Mouse (Mus musculus) embryo, embryonic 9.5 days (tissue): ENCODE measurements at regions not wholly inside any gene's neighbourhood (a gene's known extent, or its start where the extent isn't known, plus 50 kb on each side); places are given as distances from the start of the nearest gene placed in this dataset.
"Not testable (repeated sequence)": the region's sequence is repeated elsewhere in the genome, so short reads cannot be mapped to it uniquely, and the experiment has no call there.

ENCODE experiments used
- DNase-seq: peaks from one replicate; pipeline ENCODE4 v3.0.0-alpha.2; 2017; ENCODE audit errors: extremely low spot score

DNA sequence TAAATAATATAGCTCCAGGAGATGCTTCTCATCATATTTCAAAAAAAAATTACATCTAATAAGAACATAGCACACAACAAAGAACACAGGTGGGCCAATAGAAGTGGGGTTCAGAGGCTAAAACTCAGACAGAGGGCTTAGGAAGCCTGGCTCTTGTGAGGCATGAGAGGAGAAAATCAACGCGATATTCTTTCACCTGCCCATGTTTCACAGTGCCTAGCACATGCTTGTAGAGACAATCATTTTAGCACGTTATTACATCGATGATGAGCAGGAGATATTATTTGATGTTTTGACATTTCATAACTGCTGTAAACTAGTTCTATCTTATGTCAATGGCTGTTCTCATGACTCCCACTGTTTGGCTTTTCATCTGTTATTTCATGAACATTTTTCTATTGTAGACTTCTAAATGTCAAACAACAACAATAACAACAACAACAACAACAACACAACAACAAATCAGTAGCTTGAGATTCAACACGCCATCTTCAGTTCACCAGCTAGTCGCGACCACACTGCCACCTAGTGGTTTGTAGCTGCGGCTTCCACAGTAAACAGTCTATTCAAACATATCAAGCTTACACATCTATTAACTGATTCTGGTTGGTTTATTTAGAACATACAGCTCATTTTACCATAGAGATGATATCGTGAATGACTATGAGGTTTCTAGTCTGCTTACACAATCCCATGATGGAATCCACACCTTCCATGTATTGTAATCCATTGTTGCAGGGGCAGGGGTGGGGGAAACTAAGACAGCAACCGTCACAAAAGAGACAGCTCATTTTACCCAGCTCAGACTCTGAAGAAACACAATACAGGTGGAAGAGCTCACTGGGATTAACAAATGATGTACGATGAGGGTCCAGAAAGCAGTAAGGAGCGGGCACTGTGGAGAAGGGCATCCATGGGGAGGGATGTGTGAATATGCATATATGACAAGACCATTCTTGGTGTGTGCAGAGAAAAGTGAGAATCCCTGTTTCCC lies 60.5 kb upstream of the Tmem200a start:
- DNase-seq: peak; percentile 33

DNA sequence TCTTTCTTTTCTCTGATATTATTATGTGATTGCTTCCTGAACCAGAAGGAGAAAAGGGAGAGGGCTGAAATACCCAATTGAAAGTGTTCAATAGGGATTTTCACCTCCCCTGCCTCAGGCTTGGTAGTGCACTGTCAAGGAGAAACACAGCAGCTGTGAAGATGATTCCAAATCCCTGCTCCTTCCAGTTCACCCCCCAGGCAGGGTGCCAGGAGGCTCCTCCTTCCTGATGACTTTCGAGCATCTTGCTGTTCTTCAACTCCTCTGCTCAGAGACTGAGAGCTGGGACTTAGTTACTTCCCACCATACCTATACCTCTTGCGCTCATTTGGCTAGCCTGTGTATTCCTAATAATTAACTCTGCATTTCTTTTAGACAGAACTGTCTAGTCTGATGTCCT lies 73.7 kb upstream of the Tmem200a start:
- no peak for DNase-seq

DNA sequence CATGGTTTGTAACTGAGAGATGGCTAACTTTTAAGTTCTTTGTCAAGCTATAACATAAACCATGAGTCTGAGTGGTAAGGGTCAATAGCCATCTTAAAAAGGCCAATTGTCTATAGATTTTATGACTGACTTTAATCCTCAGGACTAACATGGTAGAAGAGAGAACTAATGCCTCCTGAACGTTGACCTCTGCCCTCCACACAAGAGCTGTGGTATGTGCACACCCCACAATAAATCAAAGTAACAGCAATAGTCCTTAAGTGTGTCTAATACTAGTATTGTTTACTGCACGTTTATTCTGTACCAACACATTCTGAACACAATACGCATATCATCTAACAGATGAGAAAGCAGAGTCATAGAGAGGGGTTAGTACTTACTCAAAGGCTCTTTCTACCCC lies 70.7 kb upstream of the Samd3 start:
- peak; percentile 1 for DNase-seq

DNA sequence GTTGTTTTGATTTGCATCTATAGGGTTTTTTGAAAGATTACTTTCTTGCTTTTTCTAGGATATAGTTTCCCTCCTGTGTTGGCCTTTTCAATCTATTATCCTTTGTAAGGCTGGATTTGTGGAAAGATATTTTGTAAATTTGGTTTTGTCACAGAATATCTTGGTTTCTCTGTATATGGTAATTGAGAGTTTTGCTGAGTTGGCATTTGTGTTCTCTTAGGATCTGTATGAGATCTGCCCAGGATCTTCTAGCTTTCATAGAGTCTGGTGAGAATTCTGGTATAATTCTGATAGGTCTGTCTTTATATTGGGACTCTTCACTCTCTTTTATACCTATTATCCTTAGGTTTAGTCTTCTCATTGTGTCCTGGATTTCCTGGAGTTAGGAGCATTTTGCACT lies 68.4 kb upstream of the Samd3 start:
- DNase-seq: not testable (repeated sequence)

DNA sequence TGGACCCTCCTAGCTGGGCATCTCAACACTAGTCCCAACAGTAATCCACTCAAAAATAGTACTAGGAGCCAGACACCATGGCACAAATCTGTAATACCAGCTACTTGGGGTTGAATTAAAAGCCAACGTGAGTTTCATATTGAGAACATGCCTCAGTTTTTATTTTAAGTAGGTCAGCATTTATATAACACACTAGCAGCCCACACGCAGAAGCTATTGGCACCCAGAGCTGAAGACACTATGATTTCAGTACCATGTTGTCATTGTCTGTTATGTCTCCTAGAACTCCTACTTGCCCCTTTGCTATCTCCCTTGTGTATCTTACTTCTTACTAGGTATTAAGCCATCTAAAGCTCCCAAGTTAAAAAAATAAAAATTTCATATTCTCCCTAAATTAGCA lies 65.0 kb upstream of the Samd3 start:
- DNase-seq: no peak

DNA sequence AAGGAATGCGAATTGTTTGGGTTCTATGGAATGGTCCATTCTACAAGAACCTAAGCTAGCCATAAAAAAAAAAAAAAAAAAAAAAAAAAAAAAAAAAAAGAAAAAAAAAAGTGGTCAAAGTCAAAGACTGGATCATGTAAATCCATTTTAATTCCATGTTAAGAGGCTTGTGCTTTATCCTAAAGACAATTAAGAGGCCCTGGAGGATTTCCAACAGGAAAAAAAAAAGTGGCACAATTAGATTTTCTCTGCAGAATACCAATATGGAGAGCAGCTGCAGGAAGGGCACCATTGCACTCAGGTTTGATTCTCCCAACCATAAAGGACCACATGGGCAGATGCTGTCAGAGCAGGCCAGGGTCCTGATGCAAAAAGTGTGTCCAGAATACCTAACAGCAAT lies 51.9 kb upstream of the Samd3 start:
- DNase-seq: no peak

DNA sequence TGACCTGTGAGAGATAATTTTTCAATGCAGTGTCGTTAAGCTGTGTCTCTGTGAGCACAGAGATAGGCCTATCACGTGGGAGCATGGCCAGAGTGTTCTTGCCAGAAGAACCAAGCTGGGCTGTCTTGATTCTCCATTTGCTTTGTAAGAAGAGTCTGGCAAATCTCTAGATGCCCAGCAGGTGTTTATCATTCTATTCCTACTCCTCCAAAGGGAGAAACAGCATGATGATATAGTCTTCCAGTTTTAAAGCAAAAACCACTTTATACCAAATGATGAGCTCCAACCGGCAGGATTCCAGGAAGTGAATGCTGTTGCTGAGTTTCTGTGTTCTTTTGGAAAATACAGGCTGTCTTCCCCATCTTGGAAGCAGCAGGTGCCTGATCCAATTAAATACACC lies 51.2 kb upstream of the Samd3 start:
- DNase-seq: no peak
